Mouse (Mus musculus): ENCODE data around the gene Hmgn5. TPM values are rescaled to one million over a fixed set of nuclear protein-coding genes. Genes with fewer than 3 reads are reported as not detected.

Hmgn5 gene
- 19.8 and 20.8 TPM in 2 replicates for polyA plus RNA-seq (2014; fragmentation: Nextera tagmentation; extraction: Ambion mirVana)

GRCm38 (mm10) chrX:109013283-109013682 is at the start of gene Hmgn5:
Gene Hmgn5 (minus strand): TSS chrX:109013404.
- Histone ChIP-seq H3K9me3 (ENCODE audit: control insufficient read depth, low read length) (no peaks in the 10 kb centered on the region), H3K27me3 (ENCODE audit: control insufficient read depth, insufficient read depth, low read length) (no peaks in the 10 kb centered on the region), H3K27ac (replicated peaks in 1 of 2; ENCODE audit: control insufficient read depth in 1 of 2, insufficient read depth in 1 of 2, low read depth in 2 of 2, low read length in 2 of 2) (peak within 1 kb of the TSS; percentile 75 to 92), H3K9ac (ENCODE audit: low read length) (peak within 1 kb of the TSS; percentile 71), H3K4me1 (ENCODE audit: control insufficient read depth in 2 of 2, insufficient read depth in 2 of 2, low read length in 2 of 2) (no peaks in the 10 kb centered on the region), H3K36me3 (ENCODE audit: control insufficient read depth, insufficient read depth, low read length) (no peaks in the 10 kb centered on the region), H3K4me3 (ENCODE audit: control insufficient read depth in 1 of 2, insufficient read depth in 1 of 2, low read depth in 1 of 2, low read length in 2 of 2) (peak within 1 kb of the TSS; percentile 51 to 75), H3K4me2 (ENCODE audit: low read length) (peak within 1 kb of the TSS; percentile 66)
- ATAC-seq (ENCODE audit: insufficient number of reproducible peaks, insufficient read depth, low FRiP score, low read depth) = peak; percentile 96
- WGBS = 24% methylated on average over 25 of the region's 25 CpGs

GRCm38 (mm10) chrX:109047773-109048172 is 34.6 kb upstream of the Hmgn5 start:
- no peak for ATAC-seq (ENCODE audit: insufficient number of reproducible peaks, insufficient read depth, low FRiP score, low read depth)
- H3K4me2 ChIP-seq (ENCODE audit: low read length) = no peak overlapping the region
- no peaks in the 10 kb centered on the region for H3K9me3 ChIP-seq (ENCODE audit: control insufficient read depth, low read length)
- no peaks in the 10 kb centered on the region for H3K27me3 ChIP-seq (ENCODE audit: control insufficient read depth, insufficient read depth, low read length)
- no peaks in the 10 kb centered on the region for H3K36me3 ChIP-seq (ENCODE audit: control insufficient read depth, insufficient read depth, low read length)
- no peak overlapping the region for H3K9ac ChIP-seq (ENCODE audit: low read length)
- WGBS = 48% methylated on average over 1 of the region's 1 CpGs
- H3K4me1 ChIP-seq (ENCODE audit: control insufficient read depth in 2 of 2, insufficient read depth in 2 of 2, low read length in 2 of 2) = no peaks in the 10 kb centered on the region
- no peak overlapping the region for H3K27ac ChIP-seq (replicated peaks in 1 of 2; ENCODE audit: control insufficient read depth in 1 of 2, insufficient read depth in 1 of 2, low read depth in 2 of 2, low read length in 2 of 2)
- H3K4me3 ChIP-seq (ENCODE audit: control insufficient read depth in 1 of 2, insufficient read depth in 1 of 2, low read depth in 1 of 2, low read length in 2 of 2) = no peak overlapping the region

- H3K9me3 ChIP-seq (ENCODE audit: control insufficient read depth, low read length) = no peaks in the 10 kb centered on the region
- no peaks in the 10 kb centered on the region for H3K36me3 ChIP-seq (ENCODE audit: control insufficient read depth, insufficient read depth, low read length)
- no peak overlapping the region for H3K4me3 ChIP-seq (ENCODE audit: control insufficient read depth in 1 of 2, insufficient read depth in 1 of 2, low read depth in 1 of 2, low read length in 2 of 2)
- WGBS = 40% methylated on average over 1 of the region's 1 CpGs
- H3K27me3 ChIP-seq (ENCODE audit: control insufficient read depth, insufficient read depth, low read length) = no peaks in the 10 kb centered on the region
- no peak overlapping the region for H3K9ac ChIP-seq (ENCODE audit: low read length)
- no peak overlapping the region for H3K27ac ChIP-seq (replicated peaks in 1 of 2; ENCODE audit: control insufficient read depth in 1 of 2, insufficient read depth in 1 of 2, low read depth in 2 of 2, low read length in 2 of 2)
- H3K4me2 ChIP-seq (ENCODE audit: low read length) = no peak overlapping the region
- no peaks in the 10 kb centered on the region for H3K4me1 ChIP-seq (ENCODE audit: control insufficient read depth in 2 of 2, insufficient read depth in 2 of 2, low read length in 2 of 2)
- no peak for ATAC-seq (ENCODE audit: insufficient number of reproducible peaks, insufficient read depth, low FRiP score, low read depth)
Observed at GRCm38 (mm10) chrX:109026224-109026623, 13.0 kb upstream of the Hmgn5 start.

GRCm38 (mm10) chrX:109020858-109021257 is 7.7 kb upstream of the Hmgn5 start:
- H3K9me3 ChIP-seq (ENCODE audit: control insufficient read depth, low read length) = no peaks in the 10 kb centered on the region
- no peak overlapping the region for H3K27ac ChIP-seq (replicated peaks in 1 of 2; ENCODE audit: control insufficient read depth in 1 of 2, insufficient read depth in 1 of 2, low read depth in 2 of 2, low read length in 2 of 2)
- no peaks in the 10 kb centered on the region for H3K27me3 ChIP-seq (ENCODE audit: control insufficient read depth, insufficient read depth, low read length)
- H3K36me3 ChIP-seq (ENCODE audit: control insufficient read depth, insufficient read depth, low read length) = no peaks in the 10 kb centered on the region
- H3K4me1 ChIP-seq (ENCODE audit: control insufficient read depth in 2 of 2, insufficient read depth in 2 of 2, low read length in 2 of 2) = no peaks in the 10 kb centered on the region
- ATAC-seq (ENCODE audit: insufficient number of reproducible peaks, insufficient read depth, low FRiP score, low read depth) = no peak
- H3K9ac ChIP-seq (ENCODE audit: low read length) = no peak overlapping the region
- WGBS = 40% methylated on average over 2 of the region's 2 CpGs
- H3K4me3 ChIP-seq (ENCODE audit: control insufficient read depth in 1 of 2, insufficient read depth in 1 of 2, low read depth in 1 of 2, low read length in 2 of 2) = no peak overlapping the region
- no peak overlapping the region for H3K4me2 ChIP-seq (ENCODE audit: low read length)

- Histone ChIP-seq H3K4me2 (ENCODE audit: low read length) (peak overlapping the region; percentile 66), H3K9ac (ENCODE audit: low read length) (peak overlapping the region; percentile 71), H3K27me3 (ENCODE audit: control insufficient read depth, insufficient read depth, low read length) (no peaks in the 10 kb centered on the region), H3K4me3 (ENCODE audit: control insufficient read depth in 1 of 2, insufficient read depth in 1 of 2, low read depth in 1 of 2, low read length in 2 of 2) (peak overlapping the region in 1 of 2 experiments; percentile 51; a peak in 1 of 4 replicates), H3K27ac (replicated peaks in 1 of 2; ENCODE audit: control insufficient read depth in 1 of 2, insufficient read depth in 1 of 2, low read depth in 2 of 2, low read length in 2 of 2) (peak overlapping the region in 1 of 2 experiments; percentile 65; a peak in 1 of 4 replicates), H3K36me3 (ENCODE audit: control insufficient read depth, insufficient read depth, low read length) (no peaks in the 10 kb centered on the region), H3K4me1 (ENCODE audit: control insufficient read depth in 2 of 2, insufficient read depth in 2 of 2, low read length in 2 of 2) (no peaks in the 10 kb centered on the region), H3K9me3 (ENCODE audit: control insufficient read depth, low read length) (no peaks in the 10 kb centered on the region)
- no peak for ATAC-seq (ENCODE audit: insufficient number of reproducible peaks, insufficient read depth, low FRiP score, low read depth)
- 31% methylated on average over 4 of the region's 4 CpGs for WGBS
Observed at GRCm38 (mm10) chrX:109014166-109014565, 962 bp upstream of the Hmgn5 start.

- H3K9me3 ChIP-seq (ENCODE audit: control insufficient read depth, low read length) = no peaks in the 10 kb centered on the region
- H3K27ac ChIP-seq (replicated peaks in 1 of 2; ENCODE audit: control insufficient read depth in 1 of 2, insufficient read depth in 1 of 2, low read depth in 2 of 2, low read length in 2 of 2) = peak overlapping the region; percentile 65 to 81; a peak in 3 of 4 replicates
- H3K4me2 ChIP-seq (ENCODE audit: low read length) = peak overlapping the region; percentile 66
- H3K4me1 ChIP-seq (ENCODE audit: control insufficient read depth in 2 of 2, insufficient read depth in 2 of 2, low read length in 2 of 2) = no peaks in the 10 kb centered on the region
- peak overlapping the region; percentile 51 to 71 for H3K4me3 ChIP-seq (ENCODE audit: control insufficient read depth in 1 of 2, insufficient read depth in 1 of 2, low read depth in 1 of 2, low read length in 2 of 2)
- peak; percentile 71; the same call in 1 of the 2 replicates for ATAC-seq (ENCODE audit: insufficient number of reproducible peaks, insufficient read depth, low FRiP score, low read depth)
- WGBS = 13% methylated on average over 17 of the region's 17 CpGs
- no peaks in the 10 kb centered on the region for H3K27me3 ChIP-seq (ENCODE audit: control insufficient read depth, insufficient read depth, low read length)
- no peaks in the 10 kb centered on the region for H3K36me3 ChIP-seq (ENCODE audit: control insufficient read depth, insufficient read depth, low read length)
- H3K9ac ChIP-seq (ENCODE audit: low read length) = peak overlapping the region; percentile 71
Observed at GRCm38 (mm10) chrX:109013686-109014085, 482 bp upstream of the Hmgn5 start.

GRCm38 (mm10) chrX:109012371-109013031 is 703 bp downstream of the Hmgn5 start:
- WGBS = 16% methylated on average over 23 of the region's 23 CpGs
- no peaks in the 10 kb centered on the region for H3K27me3 ChIP-seq (ENCODE audit: control insufficient read depth, insufficient read depth, low read length)

More at GRCm38 (mm10) chrX:109012371-109013031, 703 bp downstream of the Hmgn5 start:
- H3K4me1 ChIP-seq (ENCODE audit: control insufficient read depth in 2 of 2, insufficient read depth in 2 of 2, low read length in 2 of 2) = no peaks in the 10 kb centered on the region
- no peaks in the 10 kb centered on the region for H3K36me3 ChIP-seq (ENCODE audit: control insufficient read depth, insufficient read depth, low read length)
- peak overlapping the region; percentile 62 for H3K4me2 ChIP-seq (ENCODE audit: low read length)
- peak; percentile 79 for ATAC-seq (ENCODE audit: insufficient number of reproducible peaks, insufficient read depth, low FRiP score, low read depth)
- H3K4me3 ChIP-seq (ENCODE audit: control insufficient read depth in 1 of 2, insufficient read depth in 1 of 2, low read depth in 1 of 2, low read length in 2 of 2) = peak overlapping the region; percentile 51 to 75
- peak overlapping the region; percentile 62 for H3K9ac ChIP-seq (ENCODE audit: low read length)
- no peaks in the 10 kb centered on the region for H3K9me3 ChIP-seq (ENCODE audit: control insufficient read depth, low read length)
- H3K27ac ChIP-seq (replicated peaks in 1 of 2; ENCODE audit: control insufficient read depth in 1 of 2, insufficient read depth in 1 of 2, low read depth in 2 of 2, low read length in 2 of 2) = peak overlapping the region; percentile 75 to 92
